Mouse (Mus musculus) heart, embryonic 15.5 days (tissue): ENCODE measurements around the gene Slc6a9. TPM values are rescaled to one million over a fixed set of nuclear protein-coding genes. Genes with fewer than 3 reads are reported as not detected.

Source experiments
- ATAC-seq: fragments of 200-750 bp; cut with Nextera tagmentation; replicated peaks from 2 replicates; pipeline ENCODE4 v1.8.0; 2017; ENCODE audit warnings: low read depth, moderate TSS enrichment; ENCODE audit not compliant: insufficient number of reproducible peaks, insufficient read depth, low FRiP score
- H3K27ac ChIP-seq: fragments of 300-500 bp; sonication (generic); 2 replicates; pipeline ENCODE4 v1.5.1; 2015; ENCODE audit warnings: mild to moderate bottlenecking, inconsistent platforms
- H3K27me3 ChIP-seq: fragments of 300-500 bp; sonication (generic); 2 replicates; pipeline ENCODE4 v1.6.1; 2015; ENCODE audit warnings: inconsistent platforms
- H3K36me3 ChIP-seq: fragments of 300-500 bp; sonication (generic); 2 replicates; pipeline ENCODE4 v1.6.1; 2015; ENCODE audit warnings: mild to moderate bottlenecking, inconsistent platforms
- H3K4me1 ChIP-seq: fragments of 300-500 bp; sonication (generic); replicated peaks from 2 replicates; pipeline ENCODE4 v1.6.1; 2015; ENCODE audit warnings: inconsistent platforms
- H3K4me2 ChIP-seq: fragments of 300-500 bp; sonication (generic); 2 replicates; pipeline ENCODE4 v1.6.1; 2015; ENCODE audit warnings: inconsistent platforms, mild to moderate bottlenecking, moderate library complexity
- H3K4me3 ChIP-seq: fragments of 300-500 bp; sonication (generic); 2 replicates; pipeline ENCODE4 v1.5.1; 2015; ENCODE audit warnings: mild to moderate bottlenecking, inconsistent platforms
- H3K9ac ChIP-seq: fragments of 300-500 bp; sonication (generic); 2 replicates; pipeline ENCODE4 v1.6.1; 2015; ENCODE audit warnings: mild to moderate bottlenecking, inconsistent platforms
- H3K9me3 ChIP-seq: fragments of 300-500 bp; sonication (generic); replicated peaks from 2 replicates; pipeline ENCODE4 v1.6.1; 2016; ENCODE audit warnings: inconsistent platforms
- WGBS: fragments of 180-500 bp; shearing (Covaris S2); methylation state at CpG from one replicate; pipeline ENCODE4 v1.1.7; 2015; ENCODE audit warnings: mixed read lengths; 5-methylcytosine and 5-hydroxymethylcytosine counted together
- polyA plus RNA-seq: library from polyadenylated mRNA; unstranded; fragments of >200 nt; fragmentation: Nextera tagmentation; extraction: Ambion mirVana; gene quantifications from 2 replicates; pipeline ENCODE4 v1.2.1, GENCODE M21; 2015

Gene Slc6a9
- polyA plus RNA-seq, 1 experiment from 2014 or later: 5.4 TPM

DNA sequence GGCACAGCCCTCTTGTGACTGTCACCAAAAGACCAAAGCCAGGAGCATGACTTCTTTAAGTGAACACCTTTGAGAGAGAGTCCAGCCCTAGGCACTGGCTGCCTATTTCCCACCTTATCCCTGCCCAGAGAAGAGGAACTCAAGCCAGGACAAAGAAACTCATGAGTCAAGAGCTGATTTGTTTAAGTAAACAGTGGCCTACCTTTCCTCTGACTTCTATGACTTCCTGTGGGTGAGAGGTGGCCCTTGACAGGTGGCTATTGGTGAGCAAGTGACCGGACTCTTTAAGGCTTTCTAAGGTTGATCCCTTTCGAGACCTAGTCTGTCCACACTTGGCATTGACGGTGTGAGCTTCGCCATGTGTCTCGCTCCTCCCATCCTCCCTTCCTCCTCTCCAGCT is 6.5 kb downstream of the Slc6a9 start:
- no peak overlapping the region for H3K4me2 ChIP-seq
- H3K36me3 ChIP-seq: no peaks in the 10 kb centered on the region
- H3K27ac ChIP-seq: no peak overlapping the region
- no peaks in the 10 kb centered on the region for H3K9me3 ChIP-seq
- H3K4me1 ChIP-seq: peaks cover 6% of the 10 kb centered on the region; the same call in 1 of the 2 replicates
- no peak overlapping the region for H3K9ac ChIP-seq
- WGBS: 89% methylated on average over 5 of the region's 5 CpGs
- H3K4me3 ChIP-seq: no peak overlapping the region
- ATAC-seq: no peak
- H3K27me3 ChIP-seq: no peaks in the 10 kb centered on the region

DNA sequence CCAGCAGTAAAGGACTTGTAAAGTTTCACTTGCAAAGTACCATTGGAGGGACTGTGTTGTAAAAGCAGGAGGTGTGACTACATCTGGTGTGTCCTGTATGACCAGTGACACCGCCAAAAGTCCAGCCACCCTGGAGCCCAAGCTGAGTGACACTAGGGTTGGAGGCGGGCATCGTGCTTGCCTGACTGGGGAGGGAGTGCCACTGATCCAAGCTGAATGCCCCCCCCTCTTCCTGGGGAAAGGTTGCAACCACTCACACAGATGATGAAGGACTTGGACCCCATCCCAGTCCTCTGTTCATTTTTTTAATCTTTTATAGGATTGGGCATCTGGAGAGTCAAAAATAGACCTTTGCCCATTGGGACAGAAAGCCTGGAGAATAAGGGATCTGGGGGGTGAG is 7.3 kb downstream of the Slc6a9 start:
- WGBS: 70% methylated on average over 3 of the region's 3 CpGs

DNA sequence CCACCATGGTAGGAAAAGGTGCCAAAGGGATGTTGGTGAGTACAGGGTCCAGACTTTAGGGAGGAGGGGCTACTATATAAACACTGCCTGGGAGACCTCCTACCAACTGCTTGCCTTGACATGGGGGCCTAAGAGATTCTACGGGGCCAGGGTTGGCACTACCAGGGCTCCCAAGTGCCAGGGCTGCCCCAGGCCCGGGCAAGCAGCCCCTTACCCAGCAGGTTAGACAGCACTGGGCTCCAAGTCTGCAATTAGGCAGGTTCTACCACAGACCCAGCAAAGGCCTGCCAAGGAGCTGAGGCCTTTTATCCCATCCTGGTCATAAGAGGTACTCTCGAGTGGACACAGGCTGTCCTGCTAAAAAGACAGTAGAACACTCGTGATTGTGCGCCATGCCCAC is 8.8 kb downstream of the Slc6a9 start:
- no peaks in the 10 kb centered on the region for H3K4me1 ChIP-seq
- H3K27ac ChIP-seq: no peak overlapping the region
- no peak for ATAC-seq
- H3K9ac ChIP-seq: no peak overlapping the region
- no peak overlapping the region for H3K4me2 ChIP-seq
- no peak overlapping the region for H3K4me3 ChIP-seq
- H3K9me3 ChIP-seq: no peaks in the 10 kb centered on the region
- H3K36me3 ChIP-seq: no peaks in the 10 kb centered on the region
- 92% methylated on average over 5 of the region's 5 CpGs for WGBS
- no peaks in the 10 kb centered on the region for H3K27me3 ChIP-seq

More for the DNA sequence above, 7.3 kb downstream of the Slc6a9 start:
- H3K9me3 ChIP-seq: no peaks in the 10 kb centered on the region
- H3K9ac ChIP-seq: no peak overlapping the region
- ATAC-seq: no peak
- H3K36me3 ChIP-seq: no peaks in the 10 kb centered on the region
- H3K4me1 ChIP-seq: peaks cover 6% of the 10 kb centered on the region; the same call in 1 of the 2 replicates
- H3K4me3 ChIP-seq: no peak overlapping the region
- no peaks in the 10 kb centered on the region for H3K27me3 ChIP-seq
- H3K4me2 ChIP-seq: no peak overlapping the region
- H3K27ac ChIP-seq: no peak overlapping the region

DNA sequence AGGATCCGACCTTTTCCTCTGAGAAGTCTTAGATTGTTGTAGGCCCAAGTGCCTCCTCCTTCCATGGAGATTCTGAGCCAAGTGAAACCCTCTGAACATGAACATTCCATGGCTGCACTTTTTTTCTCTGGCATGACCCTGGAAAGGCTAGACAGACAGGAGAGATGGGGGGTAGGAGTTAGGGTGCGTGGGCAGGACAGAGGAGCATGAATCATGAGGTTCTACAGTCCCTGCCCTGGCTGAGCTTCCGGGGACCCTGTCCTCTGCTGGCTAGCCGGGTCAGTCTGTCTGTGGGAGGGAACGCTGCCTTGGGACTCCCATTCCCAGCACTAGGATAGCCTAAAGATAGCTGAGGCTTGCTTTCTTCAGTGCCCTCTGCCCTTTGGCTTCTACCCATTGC is 10.2 kb downstream of the Slc6a9 start:
- H3K9ac ChIP-seq: no peak overlapping the region
- H3K4me3 ChIP-seq: no peak overlapping the region
- no peak for ATAC-seq
- H3K27ac ChIP-seq: no peak overlapping the region
- H3K4me2 ChIP-seq: no peak overlapping the region
- no peaks in the 10 kb centered on the region for H3K9me3 ChIP-seq
- no peaks in the 10 kb centered on the region for H3K36me3 ChIP-seq
- no peaks in the 10 kb centered on the region for H3K4me1 ChIP-seq
- 77% methylated on average over 5 of the region's 5 CpGs for WGBS
- H3K27me3 ChIP-seq: peaks cover 2% of the 10 kb centered on the region; the same call in 1 of the 2 replicates

DNA sequence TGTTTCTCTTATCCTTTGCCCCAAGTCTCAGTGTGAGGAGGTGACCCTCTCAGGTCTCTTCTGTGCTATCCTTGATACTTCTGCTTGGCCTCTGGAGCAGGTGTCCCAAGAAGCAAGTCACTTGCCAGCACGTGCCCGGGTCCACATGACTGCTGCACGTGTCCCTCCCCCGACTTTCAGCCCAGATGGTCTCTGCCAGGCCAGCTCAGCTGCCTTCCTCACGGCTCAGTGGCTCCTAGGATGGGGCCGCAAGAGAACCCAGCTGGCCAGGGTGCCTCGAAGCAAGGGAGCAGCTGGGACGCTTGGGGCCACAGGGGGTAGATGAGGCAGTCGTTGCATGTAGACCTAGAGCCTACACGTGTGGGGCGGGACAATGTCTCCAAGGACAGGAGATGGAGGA is 11.0 kb downstream of the Slc6a9 start:
- Histone ChIP-seq H3K27me3 (peaks cover 4% of the 10 kb centered on the region; the same call in 1 of the 2 replicates), H3K4me2 (no peak overlapping the region), H3K36me3 (no peaks in the 10 kb centered on the region), H3K27ac (no peak overlapping the region), H3K4me1 (peaks cover 4% of the 10 kb centered on the region), H3K9ac (no peak overlapping the region), H3K9me3 (no peaks in the 10 kb centered on the region), H3K4me3 (no peak overlapping the region)
- 81% methylated on average over 11 of the region's 11 CpGs for WGBS
- no peak for ATAC-seq

DNA sequence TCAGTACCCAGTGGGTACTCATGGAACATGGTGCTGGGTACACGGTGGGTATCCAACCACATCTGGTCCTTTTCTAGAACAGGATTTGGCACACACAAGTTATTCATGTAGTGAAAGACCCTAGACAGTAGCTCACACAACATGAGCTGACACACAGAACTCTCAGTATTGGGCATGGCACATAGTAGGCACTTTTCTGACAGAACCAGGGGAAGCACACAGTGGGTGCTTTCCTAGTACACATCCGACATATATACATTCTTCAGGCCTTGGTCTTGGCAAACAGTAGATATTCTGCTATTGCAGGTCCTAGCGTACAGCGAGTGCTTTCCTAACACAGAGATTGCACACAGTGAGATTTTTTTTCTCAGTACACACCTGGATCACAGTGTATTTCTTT is 12.0 kb downstream of the Slc6a9 start:
- H3K36me3 ChIP-seq: no peaks in the 10 kb centered on the region
- peaks cover 4% of the 10 kb centered on the region; the same call in 1 of the 2 replicates for H3K27me3 ChIP-seq
- no peak overlapping the region for H3K4me3 ChIP-seq
- no peak overlapping the region for H3K27ac ChIP-seq
- WGBS: 96% methylated on average over 4 of the region's 4 CpGs
- no peak for ATAC-seq
- no peak overlapping the region for H3K4me2 ChIP-seq
- H3K9ac ChIP-seq: no peak overlapping the region
- peaks cover 5% of the 10 kb centered on the region for H3K4me1 ChIP-seq
- no peaks in the 10 kb centered on the region for H3K9me3 ChIP-seq

DNA sequence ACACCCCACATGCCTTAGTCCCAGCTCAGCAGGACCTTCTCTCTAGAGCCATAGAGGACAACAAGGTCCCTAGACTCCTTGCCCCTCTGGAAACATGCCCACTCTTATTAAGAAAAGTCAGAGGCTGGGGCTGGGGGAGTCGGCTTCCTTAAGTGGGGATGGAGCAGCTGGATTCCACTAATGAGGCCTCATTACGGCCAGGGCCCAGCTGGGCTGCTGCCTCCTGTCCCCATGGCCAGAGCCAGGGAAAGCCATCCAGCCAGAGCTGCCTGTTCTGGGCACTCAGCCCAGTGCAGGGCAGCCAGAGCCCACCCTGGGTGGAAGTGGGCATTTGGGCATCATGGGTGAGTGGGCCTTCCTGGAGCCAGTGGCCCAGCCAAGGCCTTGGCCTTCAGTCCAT is 12.7 kb downstream of the Slc6a9 start:
- peaks cover 4% of the 10 kb centered on the region; the same call in 1 of the 2 replicates for H3K27me3 ChIP-seq
- WGBS: 64% methylated on average over 2 of the region's 2 CpGs
- H3K9ac ChIP-seq: no peak overlapping the region

DNA sequence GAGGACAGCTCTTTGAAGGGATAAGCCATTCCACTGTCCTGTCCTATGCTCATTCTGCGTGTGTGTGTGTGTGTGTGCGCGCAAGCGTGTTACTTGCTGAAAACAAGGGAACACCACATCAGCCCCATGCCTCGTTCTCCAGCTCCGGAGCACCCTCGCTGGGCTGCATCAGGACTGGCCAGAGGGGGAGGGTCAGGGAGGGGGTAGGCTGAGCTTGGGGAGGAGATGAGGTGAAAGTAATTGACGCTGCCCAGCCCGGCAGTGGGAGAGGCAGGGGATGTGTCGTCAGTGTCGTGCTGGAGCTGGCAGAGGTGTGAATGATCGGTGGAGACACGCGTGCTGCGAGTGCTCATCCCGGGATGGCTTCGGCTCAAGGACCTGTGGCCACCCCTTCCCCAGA is 14.8 kb downstream of the Slc6a9 start:
- ATAC-seq: no peak
- Histone ChIP-seq H3K9ac (no peak overlapping the region), H3K4me3 (no peak overlapping the region), H3K9me3 (no peaks in the 10 kb centered on the region), H3K36me3 (no peaks in the 10 kb centered on the region), H3K4me1 (peaks cover 5% of the 10 kb centered on the region), H3K27ac (no peak overlapping the region), H3K27me3 (peaks cover 4% of the 10 kb centered on the region; the same call in 1 of the 2 replicates), H3K4me2 (no peak overlapping the region)
- WGBS: 50% methylated on average over 17 of the region's 17 CpGs

More for the DNA sequence above, 12.7 kb downstream of the Slc6a9 start:
- H3K4me1 ChIP-seq: peaks cover 5% of the 10 kb centered on the region
- H3K9me3 ChIP-seq: no peaks in the 10 kb centered on the region
- no peak overlapping the region for H3K4me3 ChIP-seq
- no peaks in the 10 kb centered on the region for H3K36me3 ChIP-seq
- no peak overlapping the region for H3K27ac ChIP-seq
- no peak for ATAC-seq
- no peak overlapping the region for H3K4me2 ChIP-seq

DNA sequence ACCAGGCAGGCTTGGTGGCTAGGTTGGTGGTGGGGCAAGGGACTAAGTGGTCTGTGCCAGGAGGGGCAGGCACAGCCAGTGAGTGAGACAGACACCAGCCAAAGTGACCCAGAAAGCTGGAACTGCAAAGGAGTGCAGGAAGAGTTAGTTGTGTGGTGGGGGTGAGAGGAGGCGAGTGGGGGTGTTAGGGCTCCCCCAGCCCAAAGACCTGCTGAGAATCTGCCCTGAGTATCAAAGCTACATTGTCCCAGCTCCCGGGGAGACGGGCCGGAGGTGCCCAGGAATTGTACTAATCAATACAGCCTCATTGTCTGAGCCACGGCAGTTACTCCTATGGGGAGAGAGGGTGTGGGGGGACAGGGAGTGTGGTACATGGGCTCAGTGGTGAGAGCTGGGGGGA is 15.2 kb downstream of the Slc6a9 start:
- Histone ChIP-seq H3K4me1 (peaks cover 5% of the 10 kb centered on the region), H3K36me3 (no peaks in the 10 kb centered on the region), H3K9me3 (no peaks in the 10 kb centered on the region), H3K9ac (no peak overlapping the region), H3K27ac (no peak overlapping the region), H3K27me3 (peaks cover 4% of the 10 kb centered on the region; the same call in 1 of the 2 replicates), H3K4me2 (no peak overlapping the region), H3K4me3 (no peak overlapping the region)
- 76% methylated on average over 5 of the region's 5 CpGs for WGBS
- no peak for ATAC-seq

DNA sequence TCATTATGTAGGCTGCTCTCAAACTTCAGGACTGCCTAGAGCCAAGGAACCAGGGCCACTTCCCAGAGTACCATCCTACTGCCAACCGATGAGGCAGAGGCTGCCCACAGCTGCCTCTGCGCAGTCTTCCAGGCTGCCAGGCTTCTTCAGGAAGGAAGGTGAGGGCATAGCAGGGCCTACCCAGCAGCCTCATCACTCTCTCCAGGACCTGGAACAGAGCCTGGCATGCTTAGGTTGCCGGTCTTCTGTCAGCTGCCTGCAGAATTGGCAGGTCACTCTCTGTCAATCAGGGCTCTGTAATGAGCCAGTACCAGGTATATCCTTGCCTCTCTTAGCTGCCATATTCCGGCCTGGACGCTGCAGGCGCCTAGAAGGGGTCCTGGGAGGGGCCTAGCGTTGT is 15.9 kb downstream of the Slc6a9 start:
- Histone ChIP-seq H3K4me3 (no peak overlapping the region), H3K4me1 (peaks cover 8% of the 10 kb centered on the region)
- WGBS: 77% methylated on average over 7 of the region's 7 CpGs

DNA sequence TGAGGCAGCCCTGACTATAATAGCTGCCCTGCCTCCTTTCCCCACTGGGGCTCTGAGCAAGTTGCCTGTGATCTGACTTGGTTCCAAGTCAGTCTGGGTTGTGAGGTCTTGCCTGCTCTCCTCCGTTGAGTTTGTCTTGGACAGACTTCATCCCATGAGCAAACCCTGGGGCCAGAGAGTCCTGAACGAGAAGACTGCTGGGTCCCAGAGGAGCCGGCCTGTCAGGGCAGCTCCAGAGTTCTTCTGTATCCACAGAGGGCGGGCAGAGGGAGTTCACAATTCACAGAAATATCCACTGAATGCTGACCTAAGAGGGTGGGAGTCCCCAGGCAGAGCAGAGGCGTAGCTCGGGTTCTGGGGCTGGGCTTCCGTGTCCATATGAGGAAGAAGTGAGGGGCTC is 16.6 kb downstream of the Slc6a9 start:
- peaks cover 13% of the 10 kb centered on the region for H3K4me1 ChIP-seq
- WGBS: 62% methylated on average over 7 of the region's 7 CpGs
- no peak overlapping the region for H3K4me2 ChIP-seq

More for the DNA sequence above, 15.9 kb downstream of the Slc6a9 start:
- H3K27ac ChIP-seq: no peak overlapping the region
- H3K27me3 ChIP-seq: peaks cover 4% of the 10 kb centered on the region; the same call in 1 of the 2 replicates
- H3K36me3 ChIP-seq: no peaks in the 10 kb centered on the region
- H3K9me3 ChIP-seq: no peaks in the 10 kb centered on the region
- H3K9ac ChIP-seq: no peak overlapping the region
- no peak overlapping the region for H3K4me2 ChIP-seq
- ATAC-seq: no peak

DNA sequence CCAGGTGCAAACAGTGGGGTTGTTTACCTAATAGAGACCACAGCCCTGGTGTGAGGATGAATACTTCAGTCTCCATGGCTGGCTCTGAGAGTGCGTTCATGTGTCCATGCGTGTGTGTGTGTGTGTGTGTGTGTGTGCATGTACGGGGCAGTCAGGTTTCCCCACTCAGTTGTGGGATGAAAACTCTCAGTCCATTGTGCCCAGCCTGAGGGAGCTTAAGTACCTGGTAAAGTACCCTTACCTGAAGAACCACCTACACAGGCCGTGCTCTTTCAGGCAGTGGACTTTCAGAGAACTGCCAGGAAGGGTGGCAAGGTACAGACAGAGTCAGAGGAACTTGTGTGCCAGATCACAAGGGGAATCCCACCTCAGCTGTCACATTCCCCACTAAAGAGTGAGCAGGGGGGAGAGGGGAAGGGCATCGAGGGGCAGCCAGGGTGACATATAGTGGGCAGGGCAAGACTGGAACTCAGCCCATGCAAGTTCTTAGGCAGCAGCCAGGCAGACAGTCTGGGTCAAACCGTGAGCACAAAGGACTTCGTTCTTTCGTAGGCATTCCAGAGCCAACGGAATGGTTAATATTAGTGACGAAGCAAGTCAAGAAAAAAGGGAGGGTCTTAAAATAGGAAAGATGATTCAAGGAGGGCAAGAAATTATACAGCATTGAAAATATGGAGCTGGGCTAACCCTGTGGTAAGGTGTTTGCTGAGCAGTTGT is 18.0 kb downstream of the Slc6a9 start:
- no peak overlapping the region for H3K27ac ChIP-seq
- H3K9me3 ChIP-seq: no peaks in the 10 kb centered on the region
- no peak overlapping the region for H3K4me3 ChIP-seq
- no peaks in the 10 kb centered on the region for H3K36me3 ChIP-seq
- peaks cover 13% of the 10 kb centered on the region for H3K4me1 ChIP-seq
- no peak for ATAC-seq
- no peak overlapping the region for H3K9ac ChIP-seq
- 86% methylated on average over 10 of the region's 10 CpGs for WGBS
- peaks cover 4% of the 10 kb centered on the region; the same call in 1 of the 2 replicates for H3K27me3 ChIP-seq
- H3K4me2 ChIP-seq: no peak overlapping the region

More for the DNA sequence above, 16.6 kb downstream of the Slc6a9 start:
- Histone ChIP-seq H3K9me3 (no peaks in the 10 kb centered on the region), H3K9ac (no peak overlapping the region), H3K36me3 (no peaks in the 10 kb centered on the region), H3K27ac (no peak overlapping the region), H3K4me3 (no peak overlapping the region), H3K27me3 (peaks cover 4% of the 10 kb centered on the region; the same call in 1 of the 2 replicates)
- ATAC-seq: no peak
